Mouse (Mus musculus): Measurements from ENCODE around the gene Rxylt1. TPM values are rescaled to one million over a fixed set of nuclear protein-coding genes. Genes with fewer than 3 reads are reported as not detected.
A peak's percentile ranks its signal among the peaks of the same experiment; 100 is the strongest.

The Rxylt1 gene
- 10 to 100 TPM; 52.2 to 54.0 TPM for total RNA-seq (2021)
- long read RNA-seq, experiment 1, full-length matches to known transcripts: 71 of 110 reads
- long read RNA-seq, experiment 1, partial matches to known transcripts: 1 of 110 reads
- long read RNA-seq, experiment 1, other reads (novel, unspliced or antisense): 38 of 110 reads
- long read RNA-seq, experiment 2, full-length matches to known transcripts: 21 of 45 reads
- long read RNA-seq, experiment 2, partial matches to known transcripts: 1 of 45 reads
- long read RNA-seq, experiment 2, other reads (novel, unspliced or antisense): 23 of 45 reads

GRCm38 (mm10) chr10:122096980-122097844 lies at the start of gene Rxylt1:
Gene Rxylt1, minus strand, starts transcription at chr10:122097371.
- peak; percentile 96 for DNase-seq

DNA sequence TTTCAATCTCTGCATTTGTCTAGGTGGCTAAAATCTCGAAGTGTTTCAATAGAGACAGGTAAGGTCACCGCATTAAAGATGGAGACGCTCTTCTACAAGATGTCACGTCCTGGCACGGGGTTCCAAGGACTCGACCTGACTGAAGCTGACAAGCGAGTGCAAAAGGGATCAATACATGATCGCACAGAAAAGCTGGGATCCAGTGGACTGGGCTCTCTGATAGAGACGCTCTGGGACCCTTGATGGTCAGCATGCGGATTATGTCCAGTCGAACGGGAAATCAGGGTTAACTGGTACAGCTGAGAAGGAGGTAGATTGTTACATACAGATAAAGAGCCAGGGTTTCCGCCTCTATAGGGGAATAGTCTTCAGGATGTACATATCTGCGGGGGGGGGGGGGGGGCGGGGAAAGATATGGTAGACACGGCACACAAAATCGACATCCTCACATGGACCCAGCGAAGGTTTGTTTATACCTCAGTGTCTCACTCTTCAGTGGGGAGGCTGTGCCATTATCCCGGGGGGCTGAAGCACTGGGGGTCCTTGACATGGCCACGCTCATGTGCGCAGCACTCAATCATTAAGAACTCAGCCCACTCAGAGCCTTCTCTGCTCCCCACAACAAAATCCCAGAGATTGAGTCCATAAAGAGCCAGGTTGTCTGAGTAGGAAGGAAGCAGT lies 24.3 kb upstream of the Rxylt1 start:
- no peak for DNase-seq

DNA sequence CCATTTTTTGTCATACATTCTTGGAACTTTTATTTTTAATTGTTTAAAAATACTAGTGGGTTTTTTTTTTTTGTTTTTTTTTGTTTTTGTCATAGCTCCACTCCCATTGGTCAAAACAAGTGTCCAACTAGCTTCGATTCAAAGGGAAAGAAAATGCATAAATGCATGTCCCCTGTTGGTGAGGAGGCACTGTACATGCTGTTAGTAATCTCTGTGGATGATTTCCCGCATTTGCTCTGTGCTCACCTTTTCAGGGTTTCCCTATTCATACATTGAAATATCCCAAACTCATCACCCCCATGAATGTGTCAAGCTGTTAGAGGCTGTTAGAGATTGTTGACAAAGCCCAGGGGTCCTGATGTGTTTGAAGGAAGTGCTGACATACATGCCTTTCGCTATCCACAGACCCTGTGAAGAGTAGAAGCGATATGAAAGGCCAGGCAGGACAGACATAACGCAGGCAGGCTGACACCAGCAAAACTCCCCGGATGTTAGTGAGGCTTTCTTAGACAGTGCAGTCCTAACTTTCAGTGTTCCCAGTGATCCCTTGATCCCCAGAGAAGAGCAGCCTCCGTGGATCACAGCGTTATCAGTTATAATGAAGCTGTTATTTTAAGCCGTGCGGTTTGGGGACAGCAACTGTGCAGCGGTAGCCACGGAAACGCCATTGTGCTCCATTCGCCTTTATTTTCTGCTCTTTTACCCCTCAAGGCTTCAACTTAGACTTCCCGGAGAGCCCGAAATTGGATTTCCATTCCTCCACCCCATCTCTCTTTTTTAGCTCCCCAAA lies 23.5 kb upstream of the Rxylt1 start:
- DNase-seq: no peak

GRCm38 (mm10) chr10:122119451-122119850 lies 22.3 kb upstream of the Rxylt1 start:
- no peak for DNase-seq

- no peak for DNase-seq
Measured at GRCm38 (mm10) chr10:122116636-122117035, 19.5 kb upstream of the Rxylt1 start.

GRCm38 (mm10) chr10:122106633-122107028 lies 9.5 kb upstream of the Rxylt1 start:
- no peak for DNase-seq

DNA sequence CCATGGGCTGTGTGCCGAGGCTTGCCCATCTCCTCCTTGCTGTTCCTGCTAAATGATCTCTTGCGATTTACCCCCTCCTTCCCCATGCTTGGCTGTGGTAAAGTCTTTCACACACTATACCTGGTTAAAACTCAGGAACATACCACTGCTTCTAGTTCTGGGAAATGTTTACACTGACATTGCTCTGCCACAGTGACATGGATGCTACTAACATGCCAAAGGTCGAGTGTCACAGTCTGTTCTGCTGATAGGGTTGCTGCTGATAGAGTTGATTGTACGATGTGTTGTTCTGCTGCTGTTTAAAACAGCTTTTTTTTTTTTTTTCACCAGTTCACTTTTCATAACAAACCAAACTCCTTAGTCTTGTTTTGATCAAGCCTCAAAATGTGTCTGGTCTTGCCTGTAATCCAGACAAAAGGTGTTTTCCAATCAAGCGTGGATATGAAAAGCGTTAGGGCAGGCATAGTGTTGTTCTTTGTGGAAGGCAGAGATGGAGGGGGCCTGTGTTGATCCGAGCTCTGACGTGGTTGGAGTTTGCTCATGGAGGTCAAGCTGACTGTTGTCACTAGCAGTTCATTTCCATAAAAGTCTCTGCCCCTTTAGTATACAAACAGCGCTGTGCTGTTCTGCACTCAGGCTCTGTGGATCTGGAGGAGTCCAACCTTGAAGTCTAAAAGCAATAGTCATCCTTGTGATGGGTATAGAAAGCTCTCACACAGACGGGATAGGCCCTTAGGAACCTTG lies 8.9 kb upstream of the Rxylt1 start:
- DNase-seq: no peak

DNA sequence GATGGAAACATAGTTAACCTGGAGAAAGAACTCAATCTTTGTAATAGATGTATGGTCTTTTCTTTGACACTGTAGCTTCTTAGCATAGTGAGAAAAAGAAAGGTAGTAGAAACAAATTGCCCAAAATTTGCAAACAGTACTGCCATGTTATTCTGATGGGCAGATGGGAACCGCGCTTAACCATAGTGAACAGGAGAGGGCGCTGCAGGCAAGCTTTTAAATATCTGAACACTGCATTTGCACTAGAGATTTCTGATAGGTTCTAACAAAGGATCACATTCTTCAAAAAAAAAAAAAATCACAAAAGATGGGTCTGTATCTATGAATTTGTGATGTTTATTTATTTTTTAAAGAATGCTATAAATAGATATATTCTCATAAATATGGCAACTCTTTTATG lies 8.2 kb upstream of the Rxylt1 start:
- peak; percentile 73 for DNase-seq

DNA sequence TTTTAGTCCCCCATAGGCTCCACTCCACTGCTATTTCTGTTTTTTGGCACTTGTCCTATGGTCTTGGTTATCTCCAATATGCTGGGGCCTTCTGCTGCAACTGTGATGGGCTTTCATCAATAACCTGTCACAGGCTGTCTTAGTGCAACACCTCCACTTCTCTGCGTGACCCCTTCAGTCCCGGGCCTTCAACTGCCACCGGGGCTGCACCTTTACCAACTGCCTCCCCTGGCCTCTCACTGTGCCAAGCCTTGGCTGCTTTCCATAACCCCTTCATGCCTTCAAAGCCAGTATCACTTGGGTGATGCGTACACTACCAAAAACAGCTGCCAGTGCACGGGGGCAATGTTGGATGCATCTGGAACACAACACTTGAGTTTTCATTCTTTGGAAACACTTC lies 5.5 kb upstream of the Rxylt1 start:
- DNase-seq: no peak

GRCm38 (mm10) chr10:122096462-122096979 lies 650 bp downstream of the Rxylt1 start:
- no peak for DNase-seq

GRCm38 (mm10) chr10:122090472-122090871 lies 6.7 kb downstream of the Rxylt1 start:
- no peak for DNase-seq

DNA sequence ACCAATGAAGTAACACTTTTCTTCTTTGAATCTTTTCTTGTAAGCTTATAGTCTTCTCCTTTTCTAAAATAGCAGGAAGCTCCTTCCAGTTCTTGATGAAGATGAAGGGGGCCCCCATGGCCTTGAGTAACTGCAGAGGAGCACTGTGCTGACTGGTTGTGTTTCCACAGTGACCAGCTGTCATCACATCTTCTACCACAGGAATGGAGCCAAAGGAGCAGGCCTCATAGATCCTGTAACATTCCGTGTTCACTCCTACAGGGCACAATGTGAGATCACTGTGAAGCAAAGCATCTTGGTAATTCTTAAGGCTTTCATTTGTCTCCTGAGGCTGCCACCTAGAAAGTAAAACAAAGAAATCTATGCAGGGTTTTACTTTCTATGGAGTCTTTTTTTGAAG lies 15.8 kb downstream of the Rxylt1 start:
- no peak for DNase-seq

DNA sequence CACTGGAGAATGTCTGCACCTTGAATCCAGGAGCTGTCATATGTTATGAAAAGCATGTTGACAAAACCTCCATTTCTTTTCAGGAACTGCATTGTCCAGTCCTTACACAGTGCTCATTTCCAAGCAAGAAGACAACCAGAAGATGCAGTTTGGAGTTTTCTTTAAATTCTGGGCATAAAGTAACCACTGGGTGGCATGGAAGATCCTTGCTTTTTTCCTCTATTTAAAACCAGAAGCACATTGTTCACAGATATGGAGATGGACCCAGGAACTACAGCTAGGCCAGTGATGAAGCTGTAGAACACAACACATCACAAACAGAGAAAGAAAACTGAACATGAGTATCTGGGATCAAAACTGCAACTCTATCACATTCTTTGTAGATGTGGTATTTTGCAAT lies 28.0 kb downstream of the Rxylt1 start:
- no peak for DNase-seq

- DNase-seq: no peak
Measured at GRCm38 (mm10) chr10:122055826-122056225, 41.3 kb downstream of the Rxylt1 start.

DNA sequence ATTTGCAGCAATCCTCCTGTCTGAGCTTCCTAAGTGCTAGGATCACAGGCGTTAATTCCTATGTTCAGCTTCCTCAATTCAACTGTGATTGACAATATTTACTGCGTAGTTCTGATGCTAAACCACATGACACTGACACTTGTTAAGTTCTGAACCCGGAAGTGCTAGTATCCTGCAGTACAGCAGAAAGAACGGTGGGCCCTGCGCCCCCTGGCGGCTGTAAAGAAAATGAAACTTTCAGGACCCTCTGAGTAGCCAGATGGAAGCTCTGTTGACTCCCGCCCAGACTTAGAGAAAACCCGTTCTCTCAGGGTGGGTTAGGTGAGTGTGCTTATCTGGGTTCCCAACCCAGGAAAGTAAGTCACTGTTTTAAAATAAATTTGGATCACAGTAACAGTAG lies 42.6 kb downstream of the Rxylt1 start:
- DNase-seq: peak; percentile 55

DNA sequence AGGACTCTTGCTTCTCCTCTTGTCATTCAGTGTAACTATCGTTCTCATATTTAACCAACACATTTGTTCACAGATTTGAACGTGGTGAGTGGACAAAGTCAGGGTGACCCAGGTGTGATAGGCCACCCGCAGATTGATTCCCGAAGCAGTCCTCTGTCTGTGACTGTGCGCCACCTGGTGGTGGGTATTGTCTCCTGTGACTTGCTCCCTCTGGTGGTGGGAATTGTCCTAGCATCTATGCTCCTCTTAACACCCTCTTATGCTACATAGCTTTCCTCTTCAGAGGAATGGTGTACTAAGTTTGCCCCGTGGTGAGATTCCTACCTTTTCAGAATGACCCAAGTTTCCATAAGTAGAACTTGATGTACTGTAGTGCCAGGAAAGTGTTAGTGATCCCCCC lies 45.3 kb downstream of the Rxylt1 start:
- peak; percentile 93 for DNase-seq

- DNase-seq: peak; percentile 96
Measured at GRCm38 (mm10) chr10:122047727-122048365, 49.3 kb downstream of the Rxylt1 start.

- DNase-seq: peak; percentile 64
Measured at GRCm38 (mm10) chr10:122046904-122047726, 50.1 kb downstream of the Rxylt1 start, which contains the start of gene Srgap1. Gene Srgap1, minus strand, starts transcription at chr10:122047315.

- no peak for DNase-seq
Measured at GRCm38 (mm10) chr10:122046511-122046903, 50.7 kb downstream of the Rxylt1 start.

GRCm38 (mm10) chr10:122045946-122046345 lies 51.2 kb downstream of the Rxylt1 start:
- DNase-seq: no peak

Measured in adrenal gland, postnatal 10 days (tissue).